Mouse (Mus musculus): ENCODE measurements around the gene Zfp622. TPM values are rescaled to one million over a fixed set of nuclear protein-coding genes. Genes with fewer than 3 reads are reported as not detected.

Gene Zfp622
- polyA plus RNA-seq, 1 experiment from 2014 or later, result 28.9 TPM

Small RNAs within 50 kb of the gene (microRNA-seq; reads per million reads assigned to microRNA genes)
- not detected for gene Mir7212

Other genes starting within 250 kb of the Zfp622 start
- 1.2 and 1.9 TPM in 2 replicates for gene Retreg1, start 141.2 kb upstream of the Zfp622 start, polyA plus RNA-seq (2016; fragmentation: Nextera tagmentation; extraction: Ambion mirVana)